Mouse (Mus musculus): Measurements from ENCODE around the gene Clptm1. TPM values are rescaled to one million over a fixed set of nuclear protein-coding genes. Genes with fewer than 3 reads are reported as not detected.

Clptm1 gene
- total RNA-seq, 2 experiments from 2014 or later, result 33.2 to 56.6 TPM

DNA sequence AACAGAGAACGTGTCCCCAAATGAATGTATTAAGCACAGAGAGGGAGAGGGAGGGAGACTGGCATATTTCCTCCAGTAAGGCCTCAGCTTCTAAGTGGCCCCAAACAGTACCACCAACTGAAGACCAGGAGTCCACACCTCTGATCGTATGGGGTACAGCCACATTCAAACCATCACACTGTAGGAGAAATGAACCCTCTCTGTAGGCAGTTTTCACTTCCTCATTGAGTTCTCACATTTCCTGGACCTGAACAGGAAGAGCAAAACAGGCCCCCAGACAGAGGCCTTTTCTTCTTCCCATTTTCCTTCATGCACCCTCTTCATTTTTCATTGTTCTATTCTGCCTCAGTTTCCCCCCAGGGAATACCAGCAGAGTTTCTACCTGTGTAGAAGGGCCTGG is 2.6 kb upstream of the Clptm1 start:
- no peak for ATAC-seq (ENCODE audit: poor library complexity, severe bottlenecking)

DNA sequence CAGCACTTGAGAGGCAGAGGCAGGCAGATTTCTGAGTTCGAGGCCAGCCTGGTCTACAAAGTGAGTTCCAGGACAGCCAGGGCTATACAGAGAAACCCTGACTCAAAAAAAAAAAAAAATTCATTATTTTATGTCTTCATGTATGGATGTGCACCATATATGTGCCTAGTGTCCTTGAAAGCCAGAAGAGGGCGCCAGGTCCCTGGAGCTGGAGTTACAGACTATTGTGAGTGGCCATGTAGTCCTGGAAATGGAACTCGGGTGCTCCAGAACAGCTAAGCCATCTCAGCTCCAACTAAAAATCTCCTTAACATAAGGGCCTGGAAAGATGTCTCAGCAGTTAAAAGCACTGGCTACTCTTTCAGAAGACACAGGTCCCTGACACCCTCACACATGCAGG is 1.9 kb upstream of the Clptm1 start:
- ATAC-seq (ENCODE audit: poor library complexity, severe bottlenecking), result no peak

DNA sequence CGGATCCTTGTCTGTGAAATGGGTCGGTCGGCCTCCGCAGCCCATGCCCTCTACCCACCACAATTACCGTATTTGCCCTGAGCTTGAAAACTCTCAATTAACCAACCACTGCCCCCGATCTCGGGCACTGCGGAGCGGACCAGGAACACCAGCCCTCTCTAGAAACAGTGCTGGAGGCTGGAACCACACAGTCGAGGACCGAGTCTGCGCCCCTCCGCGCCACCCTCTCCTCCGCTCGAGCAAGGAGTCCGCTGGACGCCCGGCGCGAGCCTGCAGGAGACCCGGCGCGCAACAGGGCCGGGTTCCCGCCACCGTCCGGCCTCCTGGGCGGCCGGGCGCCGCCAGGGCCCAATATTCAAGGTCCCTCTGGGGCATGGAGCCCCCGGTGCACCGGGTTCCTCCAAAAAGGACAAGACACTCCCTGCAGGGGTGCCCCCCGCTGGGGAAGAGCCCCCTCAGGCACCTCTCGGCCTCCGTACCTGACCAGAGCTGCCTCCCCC is 328 bp downstream of the Clptm1 start:
- ATAC-seq (ENCODE audit: poor library complexity, severe bottlenecking), result no peak

- no peak for ATAC-seq (ENCODE audit: poor library complexity, severe bottlenecking)
These were observed 893 bp downstream of the Clptm1 start for GRCm38 (mm10) chr7:19663940-19664339.

DNA sequence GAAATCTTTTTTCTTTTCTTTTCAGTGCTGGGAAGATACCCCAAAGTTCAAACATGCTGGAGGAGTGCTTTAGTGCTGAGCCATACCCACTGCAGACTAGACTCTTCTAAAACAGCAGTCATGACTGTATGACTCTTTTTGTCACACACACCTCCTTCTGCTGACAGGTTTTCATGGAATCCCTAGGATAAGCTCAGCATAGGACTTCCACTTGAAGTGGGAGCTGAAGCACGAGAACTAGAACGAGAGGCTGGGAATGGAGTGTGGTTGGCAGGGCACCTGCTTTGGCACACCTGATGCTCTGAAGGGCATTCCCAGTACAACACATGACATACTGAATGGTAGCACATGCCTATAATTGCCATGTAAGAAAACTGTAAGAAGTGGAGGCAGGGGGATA is 12.2 kb downstream of the Clptm1 start:
- ATAC-seq (ENCODE audit: poor library complexity, severe bottlenecking), result no peak

DNA sequence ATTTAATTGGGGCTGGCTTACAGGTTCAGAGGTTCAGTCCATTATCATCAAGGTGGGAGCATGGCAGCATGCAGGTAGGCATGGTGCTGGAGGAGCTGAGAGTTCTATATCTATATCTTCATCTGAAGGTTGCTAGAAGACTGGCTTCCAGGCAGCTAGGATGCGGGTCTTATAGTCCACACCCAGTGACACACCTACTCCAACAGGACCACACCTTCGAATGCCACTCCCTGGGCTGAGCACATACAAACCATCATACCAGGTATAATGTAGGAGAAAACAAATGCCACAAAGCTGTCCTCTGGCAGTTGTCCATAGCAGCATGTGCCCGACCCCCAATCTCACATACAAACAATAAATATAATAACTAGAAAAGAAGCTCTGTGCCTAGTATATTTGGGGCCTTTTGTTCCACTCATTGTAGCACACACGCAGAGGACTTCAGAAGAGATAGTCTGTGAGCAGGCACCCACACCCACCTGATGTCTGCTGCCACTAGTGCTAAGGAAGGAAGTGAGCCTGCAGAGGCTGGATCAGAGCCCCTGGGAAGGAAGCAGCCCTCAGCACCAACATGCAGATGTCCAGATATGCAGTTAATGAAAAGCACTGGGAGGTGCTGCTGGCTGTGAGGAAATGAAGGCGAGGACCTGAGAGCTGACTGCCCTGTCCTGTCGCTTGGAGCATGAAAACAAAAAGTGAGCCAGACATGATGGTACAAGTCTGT is 13.6 kb downstream of the Clptm1 start:
- ATAC-seq (ENCODE audit: poor library complexity, severe bottlenecking), result no peak

DNA sequence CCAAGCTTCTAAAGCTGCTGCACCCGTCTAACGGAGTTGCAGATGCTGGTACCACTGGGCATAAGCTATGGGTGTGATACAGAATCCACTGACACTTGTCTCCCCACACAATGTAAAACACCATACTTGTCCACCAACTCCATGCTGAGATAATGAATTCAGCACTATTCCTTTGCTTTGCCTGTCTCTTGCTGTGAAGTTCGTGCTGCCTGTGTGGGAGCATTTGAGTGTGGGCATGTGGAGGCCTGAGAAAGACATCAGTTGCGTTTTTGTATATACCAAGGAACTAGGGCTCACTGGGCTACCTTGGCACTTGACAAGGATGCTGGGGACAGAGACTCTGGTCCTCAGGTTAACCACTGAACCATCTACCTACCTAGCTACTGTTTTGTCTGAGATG is 23.6 kb downstream of the Clptm1 start:
- no peak for ATAC-seq (ENCODE audit: poor library complexity, severe bottlenecking)

DNA sequence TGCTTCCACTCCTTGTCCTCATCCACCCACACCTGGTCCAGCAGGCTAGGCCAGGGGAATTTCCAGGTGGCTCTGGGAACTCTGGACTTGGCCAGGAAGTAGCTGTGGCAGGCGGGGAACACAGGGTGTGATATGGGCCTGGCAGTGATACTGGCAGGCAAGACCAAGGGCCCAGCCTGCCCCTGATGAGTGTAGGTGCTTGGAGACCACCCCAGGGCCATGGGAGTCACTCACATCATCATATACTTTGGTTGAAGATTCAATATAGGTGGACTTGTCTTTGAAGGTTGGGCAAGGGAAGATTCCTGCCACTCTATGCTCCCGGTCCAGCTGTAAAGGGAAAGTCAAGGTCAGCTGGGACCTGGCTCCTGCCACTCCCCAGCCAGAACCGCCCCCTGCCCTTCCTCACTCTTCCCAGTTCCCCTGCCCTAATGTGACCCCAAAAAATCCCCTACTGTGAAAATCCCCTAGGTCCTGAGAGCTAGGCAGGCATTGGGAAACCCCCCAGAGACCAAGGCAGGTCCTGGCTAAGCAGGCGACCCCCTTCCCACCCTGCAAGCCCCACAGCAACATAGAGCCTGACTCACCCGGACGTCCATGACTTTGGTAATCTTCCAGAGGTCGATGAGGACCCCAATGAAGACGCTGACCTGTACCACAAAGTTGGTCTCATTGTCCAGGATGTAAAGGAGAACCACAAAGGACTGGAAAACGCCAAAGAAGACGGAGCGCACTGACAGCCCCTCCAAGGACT is 29.6 kb downstream of the Clptm1 start:
- no peak for ATAC-seq (ENCODE audit: poor library complexity, severe bottlenecking)

DNA sequence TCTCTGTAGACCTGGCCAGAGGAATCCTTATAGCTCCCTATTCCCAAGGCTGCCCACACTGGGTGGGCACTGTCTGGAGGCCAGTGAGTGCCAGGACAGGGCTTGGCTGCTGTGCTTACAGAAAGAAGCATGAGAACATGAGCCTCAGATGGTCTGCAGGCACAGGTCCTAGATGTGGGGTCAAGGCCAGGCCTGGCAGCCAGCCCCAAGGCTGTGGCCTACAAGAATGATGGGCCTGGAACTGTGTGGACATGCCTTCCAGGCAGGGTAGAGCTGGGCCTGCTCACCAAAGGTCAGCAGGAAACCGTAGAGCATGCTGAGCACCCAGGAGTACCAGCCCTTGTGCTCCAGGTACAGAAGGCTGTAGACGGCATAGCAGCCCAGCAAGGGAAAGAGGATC is 30.2 kb downstream of the Clptm1 start:
- ATAC-seq (ENCODE audit: poor library complexity, severe bottlenecking), result no peak

DNA sequence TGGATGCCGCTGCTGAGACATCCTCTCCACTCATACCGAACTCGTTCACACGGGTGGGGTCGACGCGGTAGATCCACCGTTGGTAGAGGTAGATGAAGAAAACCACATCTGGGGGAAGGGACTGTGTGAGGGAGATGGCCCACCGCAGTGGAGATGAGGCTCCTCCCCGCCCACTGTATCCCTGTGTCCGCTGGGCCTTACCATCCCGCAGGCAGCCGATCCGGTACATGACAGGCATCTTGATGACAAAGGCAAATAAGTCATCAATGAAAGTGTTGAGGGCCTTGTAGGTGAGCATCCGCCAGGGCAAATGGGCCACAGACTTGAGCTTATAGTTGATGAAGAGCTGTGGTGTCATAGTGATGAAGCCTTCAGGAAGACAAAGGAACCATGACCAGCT is 31.0 kb downstream of the Clptm1 start:
- ATAC-seq (ENCODE audit: poor library complexity, severe bottlenecking), result no peak

DNA sequence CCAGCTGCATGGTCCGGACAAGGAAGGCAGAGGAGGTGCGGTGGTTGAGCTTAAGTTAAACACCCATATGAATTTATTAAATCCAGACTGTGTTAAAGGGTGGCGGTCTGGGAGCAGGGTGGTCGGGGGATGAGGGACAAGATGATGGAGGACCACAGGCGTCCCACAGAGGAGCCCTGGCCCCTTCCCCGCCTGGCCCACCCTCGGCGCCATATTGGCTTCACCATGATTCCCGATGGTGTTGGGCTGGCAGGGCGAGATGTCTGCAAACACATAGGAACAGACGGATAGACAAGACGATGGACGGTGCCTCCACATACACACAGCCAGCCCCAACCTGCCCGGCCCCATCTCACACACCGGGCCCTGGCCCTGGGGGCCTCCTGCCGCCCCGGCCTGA is 31.6 kb downstream of the Clptm1 start:
- ATAC-seq (ENCODE audit: poor library complexity, severe bottlenecking), result no peak

DNA sequence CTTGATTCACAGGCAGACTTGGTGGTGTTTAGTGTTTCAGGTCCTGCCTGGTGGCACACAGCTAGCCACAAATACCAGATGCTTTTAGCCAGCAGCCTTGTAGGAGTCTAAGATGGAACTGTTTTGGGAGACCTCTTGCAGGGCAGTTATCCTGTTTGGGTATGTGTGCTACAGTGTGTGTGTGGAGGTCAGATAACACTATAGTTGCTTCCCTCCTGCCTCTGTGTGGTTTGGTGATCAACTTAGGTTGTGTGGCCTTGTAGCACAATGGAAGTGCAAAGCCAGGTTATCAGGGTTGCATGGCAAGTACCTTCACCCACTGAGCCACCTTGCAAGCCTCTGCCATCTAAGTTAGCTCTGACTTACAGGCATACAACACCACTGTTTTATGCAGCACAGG is 32.1 kb downstream of the Clptm1 start:
- ATAC-seq (ENCODE audit: poor library complexity, severe bottlenecking), result no peak

DNA sequence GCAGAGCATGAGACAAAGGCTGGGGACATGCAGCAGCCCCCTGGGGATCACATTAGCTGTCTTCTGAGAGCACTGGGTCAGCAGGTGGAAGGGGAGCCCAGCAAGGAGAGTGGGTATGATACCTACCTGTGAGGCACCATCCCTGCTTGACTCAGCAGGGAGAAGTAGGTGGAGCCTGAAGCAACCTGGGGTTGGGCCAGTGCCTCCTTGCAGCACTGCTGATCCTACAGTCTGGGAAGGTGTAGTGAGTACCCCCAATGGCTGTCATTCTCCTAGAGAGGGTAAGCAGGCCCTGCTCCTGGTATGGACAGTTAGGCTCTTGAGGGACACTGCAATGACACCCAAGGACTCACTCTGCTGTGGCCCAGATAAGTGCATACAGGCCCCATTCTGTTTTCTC is 32.6 kb downstream of the Clptm1 start:
- no peak for ATAC-seq (ENCODE audit: poor library complexity, severe bottlenecking)

DNA sequence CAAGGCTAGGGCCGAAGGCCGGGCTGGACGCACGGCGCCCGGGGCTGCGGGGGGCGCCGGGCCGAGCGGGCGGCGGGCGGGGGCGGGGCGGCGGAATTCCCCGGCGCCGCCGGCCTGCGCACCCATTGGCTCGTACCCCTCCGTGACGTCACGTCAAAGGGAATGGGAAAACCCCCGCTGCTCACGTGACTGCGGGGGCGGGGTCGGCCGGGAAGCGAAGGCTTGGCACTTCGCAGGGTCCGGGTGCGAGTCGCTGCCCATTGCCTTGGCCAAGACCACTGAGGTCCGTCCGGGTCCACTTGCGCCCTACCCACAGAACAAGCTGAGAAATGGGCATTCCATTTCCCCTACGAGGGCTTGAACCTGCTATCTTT is 35.5 kb downstream of the Clptm1 start, which contains the start of gene Relb:
TSS of gene Relb (minus strand) at position 78 of the 374 bp plus-strand sequence.
- peak; percentile 38 for ATAC-seq (ENCODE audit: poor library complexity, severe bottlenecking)

GRCm38 (mm10) chr7:19628536-19629360 is 36.1 kb downstream of the Clptm1 start:
- ATAC-seq (ENCODE audit: poor library complexity, severe bottlenecking), result peak; percentile 86

GRCm38 (mm10) chr7:19628192-19628535 is 36.7 kb downstream of the Clptm1 start:
- no peak for ATAC-seq (ENCODE audit: poor library complexity, severe bottlenecking)

DNA sequence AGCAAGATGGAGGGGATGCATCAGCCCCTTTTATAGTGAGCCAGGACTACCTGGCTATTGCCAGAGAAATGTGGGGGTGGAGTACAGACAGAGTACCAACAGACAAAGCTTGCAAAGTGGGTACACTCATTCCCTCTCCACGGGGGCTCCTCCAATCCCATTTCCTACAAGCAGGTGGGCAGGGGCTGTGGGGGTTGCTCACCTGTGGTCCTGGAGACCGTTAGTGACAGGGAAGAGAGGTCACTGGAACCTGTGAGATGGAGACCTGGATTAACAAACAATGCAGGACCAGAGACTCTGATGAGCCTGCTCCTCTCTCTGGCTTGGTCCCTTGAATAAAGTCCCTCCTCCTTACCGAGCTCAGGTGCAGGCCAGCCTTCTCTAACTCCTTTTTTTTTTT is 37.1 kb downstream of the Clptm1 start:
- no peak for ATAC-seq (ENCODE audit: poor library complexity, severe bottlenecking)

- no peak for ATAC-seq (ENCODE audit: poor library complexity, severe bottlenecking)
These were observed 41.4 kb downstream of the Clptm1 start for GRCm38 (mm10) chr7:19623433-19623832.

- ATAC-seq (ENCODE audit: poor library complexity, severe bottlenecking), result no peak
These were observed 42.6 kb downstream of the Clptm1 start for GRCm38 (mm10) chr7:19622241-19622640.

DNA sequence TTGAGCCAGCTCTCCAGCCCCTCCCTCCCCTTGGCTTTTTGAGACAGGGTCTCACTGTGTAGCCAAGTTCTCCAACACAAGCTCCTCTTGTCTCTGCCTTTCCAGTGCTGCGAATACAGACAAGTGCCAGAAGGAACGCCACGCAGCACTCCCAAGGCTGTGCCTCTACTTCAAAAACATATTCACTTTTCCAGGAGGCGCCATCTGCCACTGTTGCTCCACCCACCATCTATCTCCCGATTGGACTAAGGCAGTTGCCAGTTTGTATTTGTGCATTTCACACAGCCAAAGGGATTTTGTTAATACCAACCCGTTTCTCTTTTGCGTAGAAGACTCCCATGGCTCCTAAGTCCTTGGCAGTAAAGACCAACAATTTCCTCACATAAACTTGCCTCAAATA is 44.0 kb downstream of the Clptm1 start:
- ATAC-seq (ENCODE audit: poor library complexity, severe bottlenecking), result no peak

DNA sequence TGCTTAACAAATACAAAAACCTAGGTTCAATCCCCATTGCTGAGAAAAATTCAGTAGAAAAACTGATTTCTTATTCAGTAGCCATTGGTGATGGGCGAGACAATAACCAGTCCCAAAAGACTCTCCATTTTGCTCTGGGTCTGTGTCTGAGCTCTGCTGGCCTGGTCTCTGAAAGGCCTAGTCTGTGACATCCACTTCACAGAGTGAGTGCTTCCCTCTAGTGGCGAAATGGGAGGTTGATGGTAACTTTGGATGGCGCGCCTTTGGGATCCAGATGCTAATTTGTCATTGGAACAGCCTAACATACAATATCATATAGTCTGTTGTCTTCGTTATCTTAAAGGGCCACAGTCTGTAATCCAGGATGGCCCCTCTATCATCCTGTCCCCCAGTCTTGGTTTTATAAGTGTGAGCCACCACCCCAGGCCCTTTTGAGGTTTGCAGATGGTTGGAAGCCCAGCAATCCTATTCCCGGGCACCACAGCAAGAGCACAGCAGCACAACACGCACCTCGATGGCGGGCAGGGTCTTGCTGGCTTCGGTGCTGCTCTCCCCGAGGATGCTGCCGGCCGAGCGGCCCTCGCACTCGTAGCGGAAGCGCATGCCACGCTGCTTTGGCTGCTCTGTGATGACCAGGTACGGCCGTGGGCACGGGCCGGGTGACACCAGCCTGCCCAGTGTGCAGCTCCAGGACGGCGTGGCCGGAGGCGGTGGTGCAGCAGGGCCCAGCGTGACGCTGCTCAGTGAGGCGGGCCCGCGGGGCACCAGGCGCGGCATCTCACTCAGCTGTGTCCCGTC is 45.6 kb downstream of the Clptm1 start:
- peak; percentile 92 for ATAC-seq (ENCODE audit: poor library complexity, severe bottlenecking)
